Mouse (Mus musculus) kidney, adult 2 months (tissue): ENCODE data around the gene Homez. TPM values are rescaled to one million over a fixed set of nuclear protein-coding genes. Genes with fewer than 3 reads are reported as not detected.

Source experiments
- DNase-seq: peaks from one replicate; pipeline ENCODE4 v3.0.0; 2021
- H3K27ac ChIP-seq: fragments of 200-500 bp; 2 replicates; pipeline ENCODE4 v1.5.1; 2012; ENCODE audit warnings: low read depth, low read length, control low read depth, inconsistent platforms; ENCODE audit not compliant: insufficient read depth
- H3K27me3 ChIP-seq: fragments of 200-500 bp; replicated peaks from 2 replicates; pipeline ENCODE4 v1.6.1; 2012; ENCODE audit warnings: mild to moderate bottlenecking, moderate library complexity, low read length, inconsistent platforms; ENCODE audit not compliant: control insufficient read depth, insufficient read depth
- H3K36me3 ChIP-seq: fragments of 200-500 bp; 2 replicates; pipeline ENCODE4 v1.6.1; 2012; ENCODE audit warnings: mild to moderate bottlenecking, moderate library complexity, low read length, inconsistent platforms; ENCODE audit not compliant: control insufficient read depth, insufficient read depth
- H3K4me1 ChIP-seq: fragments of 200-500 bp; 2 replicates; pipeline ENCODE4 v1.6.1; 2011; ENCODE audit warnings: low read length; ENCODE audit not compliant: control insufficient read depth, insufficient read depth
- H3K4me3 ChIP-seq: fragments of 200-500 bp; 2 replicates; pipeline ENCODE4 v1.5.1; 2011; ENCODE audit warnings: mild to moderate bottlenecking, low read depth, low read length, control low read depth; ENCODE audit not compliant: insufficient read depth
- CTCF ChIP-seq: fragments of 200-500 bp; conservative IDR thresholded peaks from 2 replicates; pipeline ENCODE4 v1.5.1; 2011; ENCODE audit warnings: low read depth, mild to moderate bottlenecking, control low read depth, low read length, moderate library complexity, mixed read lengths; ENCODE audit not compliant: insufficient read depth, insufficient read length
- POLR2A ChIP-seq: fragments of 200-500 bp; IDR thresholded peaks from one replicate; pipeline ENCODE4 v1.6.1; 2011; ENCODE audit warnings: low read depth, low read length, control low read depth
- WGBS: fragments of 180-500 bp; shearing (Covaris S2); methylation state at CpG from one replicate; pipeline ENCODE4 v1.1.7; 2018; 5-methylcytosine and 5-hydroxymethylcytosine counted together
- polyA plus RNA-seq: library from polyadenylated mRNA; depleted of rRNA; stranded (reverse); fragments of >200 nt; gene quantifications from 2 replicates; pipeline ENCODE4 v1.2.3, GENCODE M21; 2012; rRNA removed

Gene Homez
- polyA plus RNA-seq: 9.2 and 9.6 TPM in 2 replicates

GRCm38 (mm10) chr14:54870861-54871260, at the start of gene Homez:
Homez (minus strand) TSS chr14:54870961.
- Histone ChIP-seq H3K4me3 (no peak within 1 kb of the TSS), H3K27ac (no peak within 1 kb of the TSS), H3K36me3 (no peaks in the 10 kb centered on the region), H3K27me3 (no peaks in the 10 kb centered on the region), H3K4me1 (peaks cover 3% of the 10 kb centered on the region)
- TF ChIP-seq CTCF: no peak
- TF ChIP-seq POLR2A: no peak
- DNase-seq: no peak
- WGBS: 91% methylated on average over 5 of the region's 5 CpGs

GRCm38 (mm10) chr14:54920076-54920685, 49.4 kb upstream of the Homez start:
- TF ChIP-seq CTCF (no peak), POLR2A (no peak)
- no peak for DNase-seq
- Histone ChIP-seq H3K27ac (no peak overlapping the region), H3K4me3 (no peak overlapping the region), H3K27me3 (no peaks in the 10 kb centered on the region), H3K4me1 (no peaks in the 10 kb centered on the region), H3K36me3 (no peaks in the 10 kb centered on the region)
- 70% methylated on average over 16 of the region's 16 CpGs for WGBS

GRCm38 (mm10) chr14:54913343-54913742, 42.6 kb upstream of the Homez start:
- no peaks in the 10 kb centered on the region for H3K36me3 ChIP-seq
- whole genome bisulfite sequencing: 28% methylated on average over 10 of the region's 10 CpGs
- no peak for TF ChIP-seq POLR2A
- no peak for TF ChIP-seq CTCF

GRCm38 (mm10) chr14:54912886-54913285, 42.1 kb upstream of the Homez start, which contains the start of gene Slc22a17:
Slc22a17 (minus strand) TSS chr14:54913132.
- WGBS: under 1% methylated on average over 28 of the region's 28 CpGs
- DNase-seq: peak; percentile 69

More at GRCm38 (mm10) chr14:54913343-54913742, 42.6 kb upstream of the Homez start:
- no peak overlapping the region for H3K27ac ChIP-seq
- H3K27me3 ChIP-seq: no peaks in the 10 kb centered on the region
- 0 out of 2 replicates have a peak, but pooled peaks cover 3% of the 10 kb centered on the region for H3K4me1 ChIP-seq
- peak overlapping the region; percentile 93 for H3K4me3 ChIP-seq
- DNase-seq: no peak

GRCm38 (mm10) chr14:54912109-54912850, 41.5 kb upstream of the Homez start:
- DNase-seq: no peak
- peak overlapping the region; percentile 93 for H3K4me3 ChIP-seq
- no peaks in the 10 kb centered on the region for H3K27me3 ChIP-seq
- TF ChIP-seq CTCF: no peak
- no peak for TF ChIP-seq POLR2A
- 7% methylated on average over 65 of the region's 69 CpGs for WGBS
- no peak overlapping the region for H3K27ac ChIP-seq
- 0 out of 2 replicates have a peak, but pooled peaks cover 3% of the 10 kb centered on the region for H3K4me1 ChIP-seq
- H3K36me3 ChIP-seq: no peaks in the 10 kb centered on the region

More at GRCm38 (mm10) chr14:54912886-54913285, 42.1 kb upstream of the Homez start, which contains the start of gene Slc22a17:
- Histone ChIP-seq H3K4me1 (0 out of 2 replicates have a peak, but pooled peaks cover 3% of the 10 kb centered on the region), H3K27ac (no peak within 1 kb of the TSS), H3K4me3 (peak within 1 kb of the TSS; percentile 93), H3K27me3 (no peaks in the 10 kb centered on the region), H3K36me3 (no peaks in the 10 kb centered on the region)
- TF ChIP-seq POLR2A (peak; percentile 46), CTCF (no peak)

GRCm38 (mm10) chr14:54908682-54909081, 37.9 kb upstream of the Homez start:
- Histone ChIP-seq H3K4me3 (no peak overlapping the region), H3K4me1 (0 out of 2 replicates have a peak, but pooled peaks cover 3% of the 10 kb centered on the region), H3K36me3 (no peaks in the 10 kb centered on the region), H3K27me3 (no peaks in the 10 kb centered on the region), H3K27ac (no peak overlapping the region)
- no peak for DNase-seq
- TF ChIP-seq POLR2A (no peak), CTCF (no peak)
- WGBS: 66% methylated on average over 7 of the region's 7 CpGs

GRCm38 (mm10) chr14:54903641-54904040, 32.9 kb upstream of the Homez start:
- H3K4me1 ChIP-seq: peaks cover 5% of the 10 kb centered on the region; the same call in 1 of the 2 replicates
- WGBS: 78% methylated on average over 4 of the region's 4 CpGs
- H3K27me3 ChIP-seq: no peaks in the 10 kb centered on the region
- no peak overlapping the region for H3K4me3 ChIP-seq
- no peak overlapping the region for H3K27ac ChIP-seq
- TF ChIP-seq CTCF (no peak), POLR2A (no peak)
- no peaks in the 10 kb centered on the region; the same call in 1 of the 2 replicates for H3K36me3 ChIP-seq
- DNase-seq: no peak
